Mouse (Mus musculus) hindbrain, embryonic 16.5 days (tissue): ENCODE measurements around the gene Gm21985. TPM values are rescaled to one million over a fixed set of nuclear protein-coding genes. Genes with fewer than 3 reads are reported as not detected.

ENCODE experiments used
- ATAC-seq: fragments of 200-750 bp; cut with Nextera tagmentation; 2 replicates; pipeline ENCODE4 v1.8.0; 2017; ENCODE audit warnings: moderate TSS enrichment, moderate library complexity
- H3K27ac ChIP-seq: fragments of 300-500 bp; sonication (generic); 2 replicates; pipeline ENCODE4 v1.5.1; 2014; ENCODE audit warnings: low read depth, mild to moderate bottlenecking, control low read depth, low read length, moderate library complexity
- H3K27me3 ChIP-seq: fragments of 300-500 bp; sonication (generic); replicated peaks from 2 replicates; pipeline ENCODE4 v1.6.1; 2014; ENCODE audit warnings: low read length; ENCODE audit not compliant: control insufficient read depth, insufficient read depth
- H3K36me3 ChIP-seq: fragments of 300-500 bp; sonication (generic); 2 replicates; pipeline ENCODE4 v1.6.1; 2014; ENCODE audit warnings: mild to moderate bottlenecking, low read length, moderate library complexity, mixed read lengths; ENCODE audit not compliant: control insufficient read depth, insufficient read depth
- H3K4me1 ChIP-seq: fragments of 300-500 bp; sonication (generic); 2 replicates; pipeline ENCODE4 v1.6.1; 2014; ENCODE audit warnings: low read depth, low read length; ENCODE audit not compliant: control insufficient read depth, insufficient read depth
- H3K4me2 ChIP-seq: fragments of 300-500 bp; sonication (generic); 2 replicates; pipeline ENCODE4 v1.6.1; 2014; ENCODE audit warnings: mild to moderate bottlenecking, low read length, control low read depth, moderate library complexity
- H3K4me3 ChIP-seq: fragments of 300-500 bp; sonication (generic); 2 replicates; pipeline ENCODE4 v1.5.1; 2014; ENCODE audit warnings: mild to moderate bottlenecking, low read length, control low read depth, moderate library complexity
- H3K9ac ChIP-seq: fragments of 300-500 bp; sonication (generic); 2 replicates; pipeline ENCODE4 v1.6.1; 2014; ENCODE audit warnings: low read depth, mild to moderate bottlenecking, control low read depth, low read length, moderate library complexity
- H3K9me3 ChIP-seq: fragments of 300-500 bp; sonication (generic); 2 replicates; pipeline ENCODE4 v1.6.1; 2014; ENCODE audit warnings: mild to moderate bottlenecking, low read length, moderate library complexity; ENCODE audit not compliant: control insufficient read depth
- WGBS: fragments of 180-500 bp; shearing (Covaris S2); extraction: QIAGEN DNeasy Blood & Tissue Kit; methylation state at CpG from one replicate; pipeline ENCODE4 v1.1.7; 2014; 5-methylcytosine and 5-hydroxymethylcytosine counted together
- polyA plus RNA-seq: library from polyadenylated mRNA; unstranded; fragments of >200 nt; fragmentation: Nextera tagmentation; extraction: Ambion mirVana; gene quantifications from 2 replicates; pipeline ENCODE4 v1.2.1, GENCODE M21; 2015

Gene Gm21985
- polyA plus RNA-seq, 1 experiment from 2014 or later, result not detected

- H3K4me3 ChIP-seq, result peak within 1 kb of the TSS; percentile 88
- ATAC-seq, result peak; percentile 93
These were observed 101.9 kb downstream of the Gm21985 start, which contains the start of gene Emc4 for GRCm38 (mm10) chr2:112367726-112368673. Emc4 (minus strand) TSS chr2:112368027.

GRCm38 (mm10) chr2:112369941-112370340, 103.8 kb downstream of the Gm21985 start:
- WGBS, result 69% methylated on average over 5 of the region's 5 CpGs
- Histone ChIP-seq H3K36me3 (no peaks in the 10 kb centered on the region), H3K4me1 (peaks cover 8% of the 10 kb centered on the region), H3K27me3 (no peaks in the 10 kb centered on the region), H3K27ac (no peak overlapping the region), H3K9me3 (no peaks in the 10 kb centered on the region), H3K9ac (no peak overlapping the region), H3K4me2 (no peak overlapping the region), H3K4me3 (no peak overlapping the region)
- no peak for ATAC-seq

More at GRCm38 (mm10) chr2:112367726-112368673, 101.9 kb downstream of the Gm21985 start, which contains the start of gene Emc4:
- Histone ChIP-seq H3K36me3 (peaks cover 6% of the 10 kb centered on the region), H3K4me1 (peaks cover 8% of the 10 kb centered on the region), H3K27ac (peak within 1 kb of the TSS; percentile 90), H3K4me2 (peak within 1 kb of the TSS; percentile 80), H3K27me3 (no peaks in the 10 kb centered on the region), H3K9ac (peak within 1 kb of the TSS; percentile 88), H3K9me3 (no peaks in the 10 kb centered on the region)
- 1% methylated on average over 46 of the region's 46 CpGs for WGBS

- no peaks in the 10 kb centered on the region for H3K36me3 ChIP-seq
- no peaks in the 10 kb centered on the region for H3K9me3 ChIP-seq
- no peaks in the 10 kb centered on the region for H3K27me3 ChIP-seq
- H3K27ac ChIP-seq, result no peak overlapping the region
- ATAC-seq, result no peak
- no peak overlapping the region for H3K9ac ChIP-seq
- 44% methylated on average over 4 of the region's 4 CpGs for WGBS
- no peak overlapping the region for H3K4me3 ChIP-seq
- H3K4me1 ChIP-seq, result peaks cover 2% of the 10 kb centered on the region; the same call in 1 of the 2 replicates
- H3K4me2 ChIP-seq, result no peak overlapping the region
These were observed 107.0 kb downstream of the Gm21985 start for GRCm38 (mm10) chr2:112373141-112373540.

- H3K27me3 ChIP-seq, result no peaks in the 10 kb centered on the region
- no peaks in the 10 kb centered on the region for H3K9me3 ChIP-seq
- H3K27ac ChIP-seq, result no peak overlapping the region
- no peak overlapping the region for H3K4me3 ChIP-seq
- no peaks in the 10 kb centered on the region for H3K4me1 ChIP-seq
- H3K9ac ChIP-seq, result no peak overlapping the region
- H3K4me2 ChIP-seq, result no peak overlapping the region
- no peaks in the 10 kb centered on the region for H3K36me3 ChIP-seq
- no peak for ATAC-seq
- WGBS, result 79% methylated on average over 5 of the region's 5 CpGs
These were observed 108.5 kb downstream of the Gm21985 start for GRCm38 (mm10) chr2:112374610-112375009.

GRCm38 (mm10) chr2:112378973-112379898, 113.1 kb downstream of the Gm21985 start, which contains the start of gene Katnbl1:
Katnbl1 (plus strand) TSS chr2:112379211.
- Histone ChIP-seq H3K4me1 (peaks cover 12% of the 10 kb centered on the region), H3K27me3 (no peaks in the 10 kb centered on the region), H3K27ac (peak within 1 kb of the TSS; percentile 77), H3K9me3 (no peaks in the 10 kb centered on the region), H3K36me3 (no peaks in the 10 kb centered on the region), H3K9ac (peak within 1 kb of the TSS; percentile 94), H3K4me3 (peak within 1 kb of the TSS; percentile 78), H3K4me2 (peak within 1 kb of the TSS; percentile 74)
- under 1% methylated on average over 67 of the region's 72 CpGs for WGBS
- ATAC-seq, result peak; percentile 99

GRCm38 (mm10) chr2:112380131-112380530, 114.0 kb downstream of the Gm21985 start:
- no peaks in the 10 kb centered on the region for H3K36me3 ChIP-seq
- 51% methylated on average over 8 of the region's 8 CpGs for WGBS
- H3K9ac ChIP-seq, result peak overlapping the region; percentile 94
- H3K4me2 ChIP-seq, result peak overlapping the region; percentile 74
- peaks cover 12% of the 10 kb centered on the region for H3K4me1 ChIP-seq
- H3K4me3 ChIP-seq, result peak overlapping the region; percentile 78
- ATAC-seq, result no peak
- H3K27me3 ChIP-seq, result no peaks in the 10 kb centered on the region
- H3K9me3 ChIP-seq, result no peaks in the 10 kb centered on the region
- no peak overlapping the region for H3K27ac ChIP-seq

- H3K27me3 ChIP-seq, result no peaks in the 10 kb centered on the region
- H3K9me3 ChIP-seq, result no peaks in the 10 kb centered on the region
- no peak for ATAC-seq
- no peaks in the 10 kb centered on the region for H3K36me3 ChIP-seq
- H3K9ac ChIP-seq, result no peak overlapping the region
- H3K4me3 ChIP-seq, result no peak overlapping the region
- no peak overlapping the region for H3K4me2 ChIP-seq
- H3K4me1 ChIP-seq, result peaks cover 12% of the 10 kb centered on the region
- 100% methylated on average over 1 of the region's 1 CpGs for WGBS
- no peak overlapping the region for H3K27ac ChIP-seq
These were observed 115.1 kb downstream of the Gm21985 start for GRCm38 (mm10) chr2:112381219-112381618.

- Histone ChIP-seq H3K27ac (no peak overlapping the region), H3K4me3 (no peak overlapping the region), H3K27me3 (no peaks in the 10 kb centered on the region), H3K4me2 (no peak overlapping the region), H3K36me3 (no peaks in the 10 kb centered on the region), H3K9me3 (no peaks in the 10 kb centered on the region), H3K9ac (no peak overlapping the region), H3K4me1 (no peaks in the 10 kb centered on the region)
- ATAC-seq, result no peak
- 80% methylated on average over 5 of the region's 5 CpGs for WGBS
These were observed 124.7 kb downstream of the Gm21985 start for GRCm38 (mm10) chr2:112390843-112391242.
